Mouse (Mus musculus): ENCODE measurements around the gene Klhl31.

Klhl31 gene

DNA sequence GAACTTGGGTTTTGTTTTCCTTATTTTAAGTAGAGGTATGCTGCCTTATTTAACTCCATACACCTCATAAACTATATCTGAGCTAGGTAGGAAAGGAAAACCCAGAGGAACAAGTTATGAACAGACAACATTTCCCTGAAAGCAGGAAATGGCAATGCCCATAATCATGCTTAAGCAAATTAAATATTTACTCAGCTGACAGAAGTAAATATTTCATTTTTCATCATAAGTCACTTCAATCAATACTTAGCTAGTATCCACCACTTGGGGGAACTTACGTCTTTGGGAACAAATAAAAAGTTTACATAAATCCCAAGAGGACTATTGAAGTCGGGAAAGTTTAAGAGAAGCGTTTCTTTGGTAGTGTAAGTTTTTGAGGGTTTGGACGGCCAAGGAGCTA lies 67.2 kb downstream of the Klhl31 start:
- DNase-seq (ENCODE audit: low spot score in 2 of 2) = no peak

DNA sequence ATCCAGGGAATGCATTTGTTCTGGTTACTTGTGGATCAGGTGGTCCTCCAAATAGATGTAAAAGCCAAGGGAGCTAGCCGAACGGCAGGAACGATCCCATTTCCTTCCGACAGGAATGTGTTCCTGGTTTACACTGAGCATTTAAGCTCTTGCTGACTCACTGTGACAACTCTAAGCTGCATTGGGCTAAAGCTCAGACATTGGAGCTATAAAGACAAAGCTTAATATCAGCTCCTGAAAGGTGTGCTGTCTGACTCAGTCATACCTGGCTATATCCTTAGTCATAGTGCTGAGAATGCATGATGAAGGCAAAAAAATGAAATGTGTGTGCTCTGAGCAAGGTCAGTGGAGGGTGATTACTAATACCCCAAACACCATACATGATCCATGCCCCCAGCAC lies 67.8 kb downstream of the Klhl31 start:
- DNase-seq (ENCODE audit: low spot score in 2 of 2) = no peak

DNA sequence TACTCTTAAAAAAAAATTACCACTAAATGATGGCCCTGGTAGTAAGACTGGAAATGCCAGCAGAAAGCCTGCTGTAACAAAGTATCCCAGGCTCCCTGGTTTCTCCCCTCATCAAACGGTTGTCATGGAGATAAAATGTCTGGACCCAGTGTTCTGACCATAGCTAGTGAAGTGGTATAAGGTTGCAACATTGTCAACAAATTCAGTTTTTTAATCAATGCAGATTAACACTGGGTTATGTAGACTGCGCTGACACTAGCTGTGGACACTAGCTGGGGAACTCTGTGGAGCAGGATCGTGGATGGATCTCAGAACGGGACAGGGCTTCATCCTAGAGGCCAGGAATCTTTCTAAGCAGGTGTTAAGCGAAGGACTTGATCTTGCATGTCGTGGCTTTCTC lies 70.2 kb downstream of the Klhl31 start:
- no peak for DNase-seq (ENCODE audit: low spot score in 2 of 2)

DNA sequence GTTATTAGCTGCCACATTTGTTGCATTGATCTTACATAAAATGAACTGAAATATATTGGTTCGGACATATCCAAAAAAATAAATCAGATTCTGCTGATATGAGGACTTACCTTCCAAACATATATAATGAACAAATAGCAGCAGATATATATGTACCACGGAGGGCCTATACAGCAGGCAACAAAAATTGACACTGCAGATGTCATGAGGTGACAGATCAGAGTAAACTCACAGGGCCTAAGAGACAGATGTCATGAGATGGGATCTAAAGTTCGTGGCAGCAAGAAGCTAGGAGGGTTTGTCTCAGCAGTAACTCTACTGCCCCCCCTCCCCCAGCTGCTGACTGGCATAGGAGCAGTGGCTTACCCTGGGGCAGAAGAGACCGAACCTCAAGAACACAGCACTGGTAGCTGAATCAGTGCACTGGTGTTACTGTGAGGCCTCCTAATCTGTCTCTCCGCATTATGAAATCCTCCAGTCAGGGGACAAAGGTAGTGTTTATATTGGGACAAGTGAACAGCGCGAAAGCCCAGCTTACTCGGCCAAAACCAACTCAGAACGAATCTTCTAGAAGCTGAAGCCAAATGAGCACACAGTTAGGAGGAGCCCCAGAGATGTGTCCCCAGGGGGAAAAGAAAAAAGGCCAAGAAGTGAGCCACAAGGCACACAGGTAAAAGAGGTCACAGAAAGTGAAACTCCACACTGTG lies 71.3 kb downstream of the Klhl31 start:
- no peak for DNase-seq (ENCODE audit: low spot score in 2 of 2)

DNA sequence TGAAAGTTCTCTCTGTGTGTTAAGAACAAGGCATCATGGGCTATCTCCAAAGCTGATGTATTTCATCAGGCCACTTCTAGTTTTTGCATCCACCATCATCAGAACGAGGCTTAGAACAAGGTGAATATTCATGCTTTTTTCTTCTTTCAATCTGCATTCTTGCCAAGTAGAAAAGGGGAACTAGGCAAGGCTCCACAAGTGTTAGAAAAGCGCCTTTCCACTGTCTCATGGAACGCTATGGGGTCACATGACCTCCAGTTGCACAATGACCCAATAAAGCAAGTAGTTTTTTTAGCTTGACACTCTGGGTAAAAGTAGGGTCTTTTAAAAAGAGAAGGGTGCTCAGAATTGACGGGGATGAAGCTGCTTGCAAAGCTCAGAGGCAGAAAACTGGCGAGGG lies 72.7 kb downstream of the Klhl31 start:
- no peak for DNase-seq (ENCODE audit: low spot score in 2 of 2)
